Mouse (Mus musculus) liver, adult 2 months (tissue): ENCODE data around the gene S1pr3. TPM values are rescaled to one million over a fixed set of nuclear protein-coding genes. Genes with fewer than 3 reads are reported as not detected.

Experiments
- DNase-seq: peaks from one replicate; pipeline ENCODE4 v3.0.0-alpha.2; 2011; ENCODE audit warnings: low read depth, low spot score; ENCODE audit errors: extremely low read depth
- H3K27ac ChIP-seq: fragments of 200-500 bp; replicated peaks from 2 replicates; pipeline ENCODE4 v1.5.1; 2012; ENCODE audit warnings: low read depth, mild to moderate bottlenecking, control low read depth, inconsistent platforms, low read length; ENCODE audit not compliant: insufficient read depth
- H3K27me3 ChIP-seq: fragments of 200-500 bp; 2 replicates; pipeline ENCODE4 v1.6.1; 2012; ENCODE audit warnings: mild to moderate bottlenecking, moderate library complexity, low read length, inconsistent platforms; ENCODE audit not compliant: control insufficient read depth, insufficient read depth
- H3K36me3 ChIP-seq: fragments of 200-500 bp; 2 replicates; pipeline ENCODE4 v1.6.1; 2012; ENCODE audit warnings: low read length, inconsistent platforms; ENCODE audit not compliant: control insufficient read depth, insufficient read depth
- H3K4me1 ChIP-seq: fragments of 200-500 bp; 2 replicates; pipeline ENCODE4 v1.6.1; 2011; ENCODE audit warnings: low read length; ENCODE audit not compliant: control insufficient read depth, insufficient read depth
- H3K4me3 ChIP-seq: fragments of 200-500 bp; 2 replicates; pipeline ENCODE4 v1.5.1; 2011; ENCODE audit warnings: low read depth, mild to moderate bottlenecking, control low read depth, low read length, moderate library complexity; ENCODE audit not compliant: insufficient read depth
- H3K79me2 ChIP-seq: fragments of 200-500 bp; 2 replicates; pipeline ENCODE4 v1.6.1; 2012; ENCODE audit warnings: inconsistent platforms, mild to moderate bottlenecking, low read length, moderate library complexity; ENCODE audit not compliant: control insufficient read depth, insufficient read depth
- H3K9ac ChIP-seq: fragments of 200-500 bp; 2 replicates; pipeline ENCODE4 v1.6.1; 2012; ENCODE audit warnings: low read depth, mild to moderate bottlenecking, control low read depth, inconsistent platforms, low read length
- CTCF ChIP-seq: fragments of 200-500 bp; IDR thresholded peaks from 2 replicates; pipeline ENCODE4 v1.5.1; 2011; ENCODE audit warnings: low read depth, low read length, control low read depth
- POLR2A ChIP-seq: fragments of 200-500 bp; IDR thresholded peaks from 2 replicates; pipeline ENCODE4 v1.6.1; 2011; ENCODE audit warnings: low read length, control low read depth; ENCODE audit not compliant: insufficient read depth; ENCODE audit errors: extremely low read depth
- WGBS: fragments of 180-500 bp; shearing (Covaris S2); methylation state at CpG from one replicate; pipeline ENCODE4 v1.1.7; 2018; 5-methylcytosine and 5-hydroxymethylcytosine counted together
- polyA plus RNA-seq: library from polyadenylated mRNA; depleted of rRNA; stranded (reverse); fragments of >200 nt; gene quantifications from 2 replicates; pipeline ENCODE4 v1.2.3, GENCODE M21; 2012
- total RNA-seq: library from RNA; depleted of rRNA; stranded (reverse); fragments of >200 nt; gene quantifications from 2 replicates; pipeline ENCODE4 v1.2.3, GENCODE M21; 2014

The S1pr3 gene
- total and polyA plus RNA-seq, 2 experiments = 0.83 to 1.6 TPM

GRCm38 (mm10) chr13:51369354-51369753 is 39.1 kb upstream of the S1pr3 start:
- 86% methylated on average over 3 of the region's 3 CpGs for WGBS
- DNase-seq = no peak
- Histone ChIP-seq H3K27me3 (no peaks in the 10 kb centered on the region), H3K4me3 (no peak overlapping the region), H3K36me3 (no peaks in the 10 kb centered on the region), H3K4me1 (no peaks in the 10 kb centered on the region), H3K27ac (no peak overlapping the region), H3K79me2 (no peaks in the 10 kb centered on the region; the same call in 1 of the 2 replicates), H3K9ac (no peak overlapping the region)
- TF ChIP-seq CTCF = no peak
- no peak for TF ChIP-seq POLR2A

GRCm38 (mm10) chr13:51373086-51373485 is 35.4 kb upstream of the S1pr3 start:
- H3K9ac ChIP-seq = no peak overlapping the region

DNA sequence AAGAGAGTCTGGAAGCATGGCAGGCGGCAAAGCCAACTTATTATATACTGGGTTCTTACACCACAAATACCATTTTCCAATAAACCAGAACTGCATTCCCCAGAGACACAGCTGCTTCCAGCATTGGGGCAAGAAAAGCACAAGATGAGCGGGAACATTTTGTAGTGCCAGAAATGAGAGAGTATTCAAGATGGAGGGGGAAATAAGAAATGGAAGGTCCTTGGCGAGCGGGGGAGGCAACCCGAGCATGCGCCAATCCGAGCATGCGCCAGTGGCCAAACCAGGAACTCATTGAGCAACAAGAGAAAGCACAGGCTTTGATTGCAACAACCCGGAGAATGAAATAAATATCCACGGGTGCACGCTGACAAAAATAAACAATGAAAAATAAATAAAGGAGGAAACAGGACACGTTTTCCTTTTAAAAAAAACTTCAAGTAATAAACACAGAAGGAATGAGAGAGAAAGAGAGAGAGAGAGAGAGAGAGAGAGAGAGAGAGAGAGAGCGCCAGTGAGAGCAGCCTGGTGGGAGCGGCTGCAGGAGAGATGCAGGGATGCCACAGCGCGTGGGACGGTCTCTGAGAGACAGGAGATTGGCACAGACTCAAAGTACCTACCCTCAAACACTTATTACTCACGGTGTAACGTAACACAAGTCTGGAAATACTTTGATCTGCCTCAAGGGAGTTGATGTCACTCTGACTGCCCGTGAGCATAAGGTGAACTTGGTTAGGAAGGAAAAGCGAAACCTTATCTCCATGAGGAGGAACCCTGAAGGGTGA is 34.2 kb upstream of the S1pr3 start:
- Histone ChIP-seq H3K4me1 (no peaks in the 10 kb centered on the region), H3K36me3 (no peaks in the 10 kb centered on the region), H3K4me3 (no peak overlapping the region), H3K27me3 (no peaks in the 10 kb centered on the region), H3K79me2 (no peaks in the 10 kb centered on the region; the same call in 1 of the 2 replicates), H3K27ac (no peak overlapping the region), H3K9ac (no peak overlapping the region)
- no peak for TF ChIP-seq CTCF
- TF ChIP-seq POLR2A = no peak
- WGBS = 69% methylated on average over 21 of the region's 21 CpGs
- DNase-seq = peak; percentile 1

More at GRCm38 (mm10) chr13:51373086-51373485, 35.4 kb upstream of the S1pr3 start:
- Histone ChIP-seq H3K27me3 (no peaks in the 10 kb centered on the region), H3K79me2 (no peaks in the 10 kb centered on the region; the same call in 1 of the 2 replicates), H3K4me3 (no peak overlapping the region), H3K27ac (no peak overlapping the region), H3K36me3 (no peaks in the 10 kb centered on the region), H3K4me1 (no peaks in the 10 kb centered on the region)
- no peak for DNase-seq
- TF ChIP-seq POLR2A = no peak
- no peak for TF ChIP-seq CTCF

DNA sequence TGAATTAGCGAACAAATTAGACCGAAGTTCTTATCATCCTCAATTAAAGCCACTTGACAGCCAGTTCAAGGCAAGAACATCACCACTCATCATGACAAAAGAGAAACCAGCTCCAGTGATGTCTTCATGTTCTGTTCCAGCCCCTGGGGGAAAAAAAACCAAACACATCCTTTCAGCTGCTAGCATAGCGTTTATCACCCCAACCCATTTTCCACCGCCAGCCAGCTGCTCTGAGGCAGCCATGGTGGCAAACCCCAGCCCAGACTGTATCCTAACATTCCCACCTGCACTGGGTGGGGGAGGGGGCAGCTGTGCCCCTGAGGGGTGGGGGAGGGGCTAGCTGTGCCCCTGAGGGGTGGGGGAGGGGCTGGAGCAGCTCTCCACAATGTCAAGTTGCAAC is 30.3 kb upstream of the S1pr3 start:
- DNase-seq = no peak
- no peak for TF ChIP-seq CTCF
- no peak for TF ChIP-seq POLR2A
- WGBS = 26% methylated on average over 4 of the region's 4 CpGs
- Histone ChIP-seq H3K4me3 (no peak overlapping the region), H3K27me3 (no peaks in the 10 kb centered on the region), H3K79me2 (no peaks in the 10 kb centered on the region; the same call in 1 of the 2 replicates), H3K4me1 (no peaks in the 10 kb centered on the region), H3K9ac (no peak overlapping the region), H3K36me3 (no peaks in the 10 kb centered on the region), H3K27ac (no peak overlapping the region)

DNA sequence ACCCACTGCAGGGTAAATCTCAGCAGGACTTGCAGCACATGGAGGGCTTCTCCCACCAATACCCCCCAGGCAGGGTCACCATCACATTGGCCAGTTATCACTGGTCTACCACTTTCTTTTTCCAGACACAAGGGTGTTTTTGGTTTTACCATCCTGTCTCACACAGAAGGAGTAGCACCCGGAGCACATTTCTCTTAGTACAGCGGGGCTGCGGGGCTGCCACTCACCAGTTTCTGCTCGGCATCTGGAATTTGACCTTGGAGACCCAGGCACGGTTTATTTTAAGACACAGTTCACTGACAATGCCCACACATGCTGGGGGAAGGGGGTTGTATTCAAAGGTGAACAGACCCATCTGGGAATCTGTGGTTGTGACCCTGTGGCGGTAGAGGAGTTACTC is 28.8 kb upstream of the S1pr3 start:
- no peaks in the 10 kb centered on the region for H3K4me1 ChIP-seq
- no peak overlapping the region for H3K4me3 ChIP-seq
- no peak overlapping the region for H3K27ac ChIP-seq
- no peaks in the 10 kb centered on the region for H3K36me3 ChIP-seq
- no peak for TF ChIP-seq CTCF
- no peak for TF ChIP-seq POLR2A
- WGBS = 66% methylated on average over 6 of the region's 6 CpGs
- no peak for DNase-seq
- no peaks in the 10 kb centered on the region for H3K79me2 ChIP-seq
- H3K27me3 ChIP-seq = no peaks in the 10 kb centered on the region
- no peak overlapping the region for H3K9ac ChIP-seq

DNA sequence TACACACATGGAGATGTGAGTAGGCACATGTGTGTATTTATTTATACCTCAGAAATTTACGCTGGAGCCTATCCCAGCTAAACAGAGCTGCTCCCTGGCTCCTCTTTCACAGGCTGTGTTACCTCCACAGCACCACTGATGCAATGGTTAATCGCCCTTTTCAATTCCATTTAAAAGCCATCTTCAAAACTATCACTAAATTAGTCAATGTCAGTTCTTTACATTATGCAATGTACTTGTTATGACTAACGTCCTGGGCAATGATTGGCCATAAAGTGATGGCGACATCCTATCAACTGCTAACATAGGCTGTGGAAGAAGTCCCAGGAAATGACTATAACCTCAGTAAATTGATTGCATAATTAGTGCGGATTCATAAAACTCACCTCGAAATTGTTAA is 26.9 kb upstream of the S1pr3 start:
- Histone ChIP-seq H3K4me1 (no peaks in the 10 kb centered on the region), H3K9ac (no peak overlapping the region), H3K27me3 (no peaks in the 10 kb centered on the region), H3K4me3 (no peak overlapping the region), H3K27ac (no peak overlapping the region), H3K36me3 (no peaks in the 10 kb centered on the region), H3K79me2 (no peaks in the 10 kb centered on the region)
- TF ChIP-seq CTCF = no peak
- TF ChIP-seq POLR2A = no peak
- 88% methylated on average over 6 of the region's 6 CpGs for WGBS
- DNase-seq = no peak
